Mouse (Mus musculus): ENCODE measurements at regions not wholly inside any gene's neighbourhood (a gene's known extent, or its start where the extent isn't known, plus 50 kb on each side); places are given as distances from the start of the nearest gene placed in this dataset.

DNA sequence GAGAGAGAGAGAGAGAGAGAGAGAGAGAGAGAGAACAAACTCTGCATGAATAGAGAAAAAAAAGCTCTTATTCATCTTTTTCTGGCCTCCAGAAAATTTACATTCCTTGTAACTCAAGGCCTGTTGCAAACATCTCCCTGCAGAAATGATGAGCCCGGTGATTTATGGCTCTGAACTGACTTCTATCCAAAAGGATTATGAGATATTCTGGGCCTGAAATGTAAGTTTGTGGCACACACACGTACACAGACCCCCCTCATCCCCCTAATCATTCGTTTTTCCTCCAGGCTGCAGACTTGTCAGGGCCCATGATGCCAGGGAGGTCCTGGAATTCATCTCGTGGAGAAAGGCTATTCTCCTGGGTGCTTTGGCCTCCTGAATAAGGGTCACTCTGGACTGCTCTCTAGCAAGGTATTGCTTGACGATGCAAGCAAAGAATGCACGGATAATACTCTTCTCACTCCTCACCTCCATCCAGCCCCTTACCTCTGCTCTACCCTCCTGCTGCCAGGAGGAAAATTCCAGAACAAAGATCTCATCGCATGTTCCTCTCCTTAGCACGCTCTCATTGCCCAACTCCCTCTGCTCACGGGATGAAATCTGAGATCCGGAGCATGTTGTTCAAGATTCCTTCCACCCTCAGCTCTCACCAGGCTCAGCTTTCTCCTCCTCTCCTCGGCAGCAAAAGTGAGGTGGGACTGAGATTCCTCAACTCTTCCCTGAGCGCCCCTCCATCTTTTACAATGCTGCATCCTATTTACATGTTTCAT is 362.0 kb upstream of the Klf4 start:
- 60% methylated on average over 12 of the region's 12 CpGs for WGBS
- no peak for DNase-seq (ENCODE audit: low read depth, low spot score)

DNA sequence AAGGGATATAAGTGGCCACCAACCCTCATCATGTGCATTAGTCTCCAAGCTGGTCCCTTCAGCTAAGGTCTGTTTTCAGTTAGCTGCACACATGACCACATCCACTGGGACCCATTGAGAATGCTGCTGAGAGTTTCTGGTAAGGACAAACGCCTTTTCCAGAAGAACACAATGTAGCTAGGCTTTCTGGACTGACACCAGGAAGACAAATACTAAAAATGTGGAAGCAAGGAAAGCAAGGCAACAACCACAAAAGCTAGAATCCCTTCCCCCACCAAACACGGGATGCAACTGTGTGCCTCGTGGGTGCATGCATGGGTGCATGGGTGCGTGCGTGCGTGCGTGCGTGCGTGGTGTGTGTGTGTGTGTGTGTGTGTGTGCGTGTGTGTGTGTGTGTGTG is 359.4 kb upstream of the Klf4 start:
- 94% methylated on average over 10 of the region's 10 CpGs for WGBS
- no peak for DNase-seq (ENCODE audit: low read depth, low spot score)

DNA sequence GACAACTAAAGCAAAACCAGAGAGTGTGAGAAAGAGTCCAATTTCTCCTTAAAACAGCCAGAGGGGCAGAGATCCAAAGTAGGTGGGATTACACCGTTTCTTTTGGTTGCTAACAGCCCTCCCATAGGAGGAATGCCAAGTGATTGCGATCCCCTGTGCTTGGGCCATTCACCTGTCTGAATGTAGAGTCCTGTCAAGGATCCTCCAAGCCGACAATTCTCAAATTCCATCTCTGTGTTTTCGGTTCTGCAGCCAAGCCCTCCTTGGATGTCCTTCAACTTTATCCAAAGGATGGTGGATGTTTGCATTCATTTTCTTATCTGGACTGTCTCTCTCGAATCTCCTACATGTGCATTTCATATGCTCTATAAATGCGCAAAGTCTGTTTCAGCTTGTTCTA is 355.3 kb upstream of the Klf4 start:
- WGBS, result 80% methylated on average over 6 of the region's 6 CpGs

DNA sequence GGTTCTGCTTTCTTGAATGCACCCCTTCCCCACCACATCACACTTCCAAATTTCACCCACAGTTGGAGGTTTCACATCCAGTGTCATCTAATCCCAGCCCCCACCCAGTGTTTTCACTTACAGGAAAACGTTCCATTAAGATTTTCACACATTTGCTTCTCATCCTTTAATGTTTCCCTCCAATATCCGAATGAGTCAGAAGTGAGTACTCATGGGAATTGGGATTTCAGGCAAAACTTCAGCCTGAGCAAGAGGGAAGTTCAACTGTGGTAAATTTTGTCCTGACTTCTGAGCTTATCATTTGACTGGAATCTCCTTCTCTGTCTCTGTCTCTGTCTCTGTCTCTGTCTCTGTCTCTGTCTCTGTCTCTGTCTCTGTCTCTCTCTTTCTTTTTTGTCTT is 350.3 kb upstream of the Klf4 start:
- 50% methylated on average over 2 of the region's 2 CpGs for WGBS
- no peak for DNase-seq (ENCODE audit: low read depth, low spot score)

More for the DNA sequence above, 355.3 kb upstream of the Klf4 start:
- DNase-seq (ENCODE audit: low read depth, low spot score), result no peak

DNA sequence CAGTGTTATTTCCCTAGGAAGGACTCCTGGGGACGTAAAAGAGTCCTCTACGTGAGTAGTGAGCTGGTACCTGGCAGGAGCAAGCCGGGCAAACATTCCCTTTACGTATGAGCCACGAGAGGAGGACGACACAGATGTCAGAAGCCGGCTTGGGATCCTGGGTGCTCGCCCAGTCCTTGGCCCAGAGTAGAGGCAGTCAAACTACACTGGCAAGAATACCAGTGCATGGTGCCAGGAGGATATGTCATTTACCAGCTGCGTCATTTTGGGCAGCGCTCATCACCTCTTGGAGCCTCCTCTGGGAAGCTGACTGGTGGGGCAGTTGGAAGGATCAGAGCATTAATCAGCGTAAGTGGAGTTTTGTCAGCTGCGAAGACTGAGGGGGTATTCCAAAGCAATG is 343.0 kb upstream of the Klf4 start:
- 77% methylated on average over 12 of the region's 12 CpGs for WGBS
- no peak for DNase-seq (ENCODE audit: low read depth, low spot score)

DNA sequence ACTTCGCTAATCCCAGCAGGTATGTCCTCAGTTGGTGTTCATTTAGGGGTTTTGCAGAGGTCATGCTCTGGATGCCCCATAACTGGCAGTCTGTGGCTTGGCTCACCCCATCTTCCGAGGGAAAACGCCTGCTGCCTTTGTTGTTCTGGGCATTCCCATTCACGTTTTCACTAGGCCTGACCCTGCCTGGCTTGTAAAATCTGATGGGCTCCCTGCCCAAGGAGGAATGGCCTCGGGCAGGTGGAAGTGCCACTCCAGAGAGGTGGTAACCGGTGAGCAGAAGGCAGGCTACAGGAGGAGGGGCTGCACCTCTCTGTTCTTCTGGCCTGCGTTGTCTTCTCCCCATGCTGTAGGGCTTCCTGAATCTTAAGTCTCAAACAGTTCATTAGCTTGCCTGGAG is 342.6 kb upstream of the Klf4 start:
- peak; percentile 38 for DNase-seq (ENCODE audit: low read depth, low spot score)
- 55% methylated on average over 7 of the region's 7 CpGs for WGBS

DNA sequence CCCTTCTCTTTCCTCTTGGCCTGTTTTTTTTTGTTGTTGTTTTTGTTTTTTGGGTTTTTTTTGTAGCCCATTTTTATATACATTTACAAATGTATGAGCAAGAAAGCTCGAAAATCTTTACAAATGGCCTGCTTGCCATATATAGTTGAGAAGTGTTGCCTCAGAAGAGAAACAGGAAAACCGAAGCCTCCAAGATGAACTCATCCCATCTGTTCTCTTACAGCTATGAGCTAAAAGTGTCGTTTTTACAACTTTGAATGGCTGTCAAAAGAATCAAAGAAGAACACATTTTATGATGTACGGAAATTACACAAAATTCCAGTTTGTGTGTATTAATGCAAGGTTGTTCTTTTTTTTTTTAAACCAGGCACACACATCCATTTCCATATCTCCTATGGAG is 342.0 kb upstream of the Klf4 start:
- WGBS, result 74% methylated on average over 4 of the region's 4 CpGs
- no peak for DNase-seq (ENCODE audit: low read depth, low spot score)

DNA sequence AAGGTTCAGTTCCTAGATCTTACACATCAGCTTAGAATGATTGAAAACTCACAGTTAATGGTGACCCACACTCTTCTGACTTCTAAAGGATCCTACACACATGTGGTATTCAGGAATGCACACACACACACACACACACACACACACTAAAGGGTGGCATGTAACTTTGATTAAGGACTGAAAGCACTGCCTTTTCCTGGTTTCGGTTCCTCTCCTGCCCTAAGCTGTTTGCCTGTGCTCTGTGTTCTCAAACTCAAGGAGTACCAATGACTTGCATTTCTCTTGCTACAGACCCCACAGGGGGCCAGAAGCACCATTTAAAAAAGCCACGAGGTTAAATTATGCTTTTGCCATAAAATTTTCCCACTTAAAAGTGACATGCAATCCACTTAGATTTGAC is 327.8 kb upstream of the Klf4 start:
- no peak for DNase-seq (ENCODE audit: low read depth, low spot score)
- WGBS, result 48% methylated on average over 2 of the region's 2 CpGs

DNA sequence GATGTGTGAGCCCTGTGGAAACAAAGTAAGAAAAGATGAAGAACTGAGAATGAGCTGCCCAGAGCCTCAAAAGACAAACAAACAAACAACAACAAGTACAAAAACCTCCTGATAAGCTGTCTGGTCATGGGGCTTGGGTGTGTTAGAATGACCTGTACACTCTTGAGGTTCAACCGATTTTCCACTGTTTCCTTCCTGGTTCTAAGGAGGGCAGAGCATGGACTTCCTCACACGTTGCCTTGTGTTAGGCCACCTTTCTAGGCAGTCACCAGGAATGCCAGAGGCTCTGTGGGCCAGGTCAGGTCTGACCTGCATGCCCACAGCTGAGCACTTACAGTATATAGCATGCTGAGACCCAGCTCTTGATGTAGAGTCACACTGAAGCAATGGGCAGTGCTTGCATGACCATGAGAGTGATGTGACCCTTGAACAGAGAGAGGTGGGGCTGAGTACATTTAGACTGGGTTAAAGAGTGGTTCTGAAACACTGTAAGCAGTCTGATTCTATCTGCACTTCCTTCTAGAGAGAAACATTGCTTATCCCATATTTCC is 327.0 kb upstream of the Klf4 start:
- peak; percentile 29 for DNase-seq (ENCODE audit: low read depth, low spot score)

DNA sequence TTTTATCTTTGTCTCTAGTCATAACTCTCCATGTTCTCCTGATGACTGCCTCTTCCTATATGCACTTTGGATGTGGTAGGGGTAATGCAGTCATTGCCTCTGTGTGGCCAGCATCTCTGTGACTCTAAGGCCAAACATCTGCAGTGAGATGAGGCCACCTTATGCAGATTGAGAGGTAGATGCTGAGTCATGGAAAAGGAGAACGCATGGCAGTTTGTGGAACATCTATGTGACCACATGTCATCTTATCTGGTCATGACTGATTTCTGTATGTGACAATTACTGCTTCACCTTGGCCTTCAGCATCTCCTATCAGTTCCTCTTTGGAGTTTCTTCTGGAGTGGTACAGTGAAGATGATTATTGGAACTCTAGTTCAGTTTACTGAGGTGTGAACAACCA is 319.2 kb upstream of the Klf4 start:
- DNase-seq (ENCODE audit: low read depth, low spot score), result no peak
- WGBS, result 90% methylated on average over 1 of the region's 1 CpGs

More for the DNA sequence above, 327.0 kb upstream of the Klf4 start:
- WGBS, result 40% methylated on average over 2 of the region's 2 CpGs

DNA sequence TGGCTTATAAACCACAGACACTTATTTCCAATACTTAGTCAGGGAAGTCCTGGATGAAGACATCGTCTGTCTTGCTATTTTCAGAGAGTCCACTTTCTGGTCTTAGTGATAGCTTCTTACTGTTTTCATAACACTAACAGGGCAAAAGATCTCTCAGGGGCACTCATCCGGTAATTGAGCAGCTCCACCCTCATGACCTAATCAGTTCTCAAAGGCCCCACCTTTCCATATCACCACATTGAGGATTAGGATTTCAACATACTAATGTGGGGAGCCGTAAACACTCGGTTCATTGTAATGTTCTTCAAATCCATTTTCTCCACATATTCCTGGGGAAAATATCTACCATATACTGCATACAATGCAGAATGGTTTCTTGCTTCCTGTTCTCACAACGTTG is 318.8 kb upstream of the Klf4 start:
- no peak for DNase-seq (ENCODE audit: low read depth, low spot score)
- 62% methylated on average over 5 of the region's 5 CpGs for WGBS

DNA sequence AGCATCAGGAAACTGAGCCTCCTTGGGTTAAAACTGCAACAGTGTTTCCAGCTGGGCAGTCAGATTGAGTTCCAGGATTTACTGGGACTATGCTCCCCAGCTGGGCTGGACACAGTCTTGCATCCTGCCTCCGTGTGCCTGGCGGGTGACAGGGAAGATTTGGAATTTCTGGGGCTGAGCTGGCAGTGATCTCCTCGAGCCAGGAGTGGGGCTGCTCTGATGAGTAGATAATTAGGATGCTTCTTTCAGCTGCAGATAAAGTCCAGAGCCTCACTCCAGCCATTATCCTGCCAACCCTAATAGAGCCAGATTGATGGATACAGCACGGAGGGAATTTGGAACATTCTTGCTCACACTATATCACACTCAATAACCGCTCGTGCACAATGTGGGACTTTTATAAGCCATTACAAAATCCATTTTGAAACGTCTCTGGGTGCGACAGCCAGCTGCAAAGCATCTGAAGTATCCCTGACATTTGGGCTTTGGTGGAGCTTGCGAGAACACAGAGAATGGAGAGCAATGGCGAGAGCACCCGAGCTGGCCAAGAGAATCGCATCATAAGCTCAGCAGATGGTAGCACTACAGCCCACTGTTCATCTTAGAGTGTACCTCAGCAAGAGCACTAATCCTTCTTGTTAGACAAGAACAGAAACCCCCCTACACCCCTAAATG is 311.6 kb upstream of the Klf4 start:
- DNase-seq (ENCODE audit: low read depth, low spot score), result no peak
- 69% methylated on average over 12 of the region's 12 CpGs for WGBS

DNA sequence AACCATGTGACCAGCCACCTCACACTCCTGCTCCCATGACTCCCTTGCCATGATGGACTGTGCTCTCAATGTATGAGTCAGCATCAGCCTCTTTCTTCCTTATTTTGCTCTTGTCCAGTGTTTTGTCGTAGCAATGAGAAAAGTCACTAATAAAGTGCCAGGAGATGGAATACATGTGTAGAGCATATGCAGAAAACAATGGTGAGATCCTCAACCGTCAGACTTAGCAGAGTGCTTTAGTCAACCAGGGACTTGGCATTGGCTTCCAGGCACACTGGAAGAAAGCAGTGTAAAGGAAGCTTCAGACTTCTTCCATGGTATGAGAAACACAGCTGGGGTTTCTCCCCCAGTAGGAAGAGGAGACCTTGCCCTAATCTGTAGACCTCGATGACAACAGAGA is 306.3 kb upstream of the Klf4 start:
- no peak for DNase-seq (ENCODE audit: low read depth, low spot score)
- WGBS, result 81% methylated on average over 3 of the region's 3 CpGs

DNA sequence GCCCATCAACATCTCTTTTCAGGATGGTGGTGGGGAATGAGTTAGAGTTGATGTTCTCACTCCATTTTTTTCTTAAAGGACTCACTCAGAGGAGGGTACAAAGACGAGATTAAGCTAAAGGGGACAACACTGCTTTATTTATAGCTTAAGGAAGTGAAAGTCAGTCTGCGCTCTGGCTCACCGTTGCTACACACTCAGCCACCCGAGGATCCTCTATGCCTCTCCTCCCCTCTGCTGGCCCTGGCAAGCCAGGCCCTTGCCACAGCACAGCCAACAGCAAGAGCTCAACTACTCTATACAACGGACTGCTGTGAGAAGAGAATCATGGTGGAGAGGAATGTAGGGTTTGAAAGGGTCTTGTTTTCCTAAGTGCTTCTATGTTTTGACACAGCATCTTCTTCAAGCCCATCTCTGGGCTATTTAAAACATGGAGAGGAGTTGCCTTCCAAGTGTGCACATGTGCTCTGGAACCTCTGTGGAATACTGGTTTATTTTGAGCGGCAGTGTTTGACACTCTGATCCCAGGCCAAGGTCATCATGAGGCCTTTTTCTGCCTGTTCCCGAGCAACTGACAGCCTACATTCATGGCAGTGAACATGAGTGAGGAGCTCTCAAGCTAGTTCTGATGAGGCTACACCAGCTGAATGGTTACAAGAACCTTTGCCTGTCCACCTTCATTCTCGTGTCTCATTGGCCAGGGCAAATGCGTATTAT is 291.9 kb upstream of the Klf4 start:
- no peak for DNase-seq (ENCODE audit: low read depth, low spot score)
- WGBS, result 78% methylated on average over 9 of the region's 9 CpGs

DNA sequence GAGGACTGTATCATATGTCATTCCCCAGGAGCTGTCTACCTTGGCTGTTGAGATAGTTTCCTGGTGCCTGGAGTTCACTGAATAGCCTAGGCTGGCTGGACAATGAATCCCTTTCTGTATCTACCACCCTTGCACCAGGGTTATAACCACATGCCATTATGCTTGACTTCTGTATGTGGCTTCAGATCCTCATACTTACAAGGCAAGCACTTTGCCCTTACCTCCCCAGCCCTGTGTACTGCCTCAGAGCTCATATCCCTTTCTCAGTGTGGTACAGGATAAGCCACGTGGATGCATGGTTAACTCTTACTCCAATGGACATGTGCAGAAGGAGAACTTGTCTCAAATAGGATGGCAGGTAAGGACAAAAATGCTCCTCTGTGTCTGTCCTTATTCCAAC is 291.3 kb upstream of the Klf4 start:
- DNase-seq (ENCODE audit: low read depth, low spot score), result no peak
- WGBS, result 69% methylated on average over 1 of the region's 1 CpGs

DNA sequence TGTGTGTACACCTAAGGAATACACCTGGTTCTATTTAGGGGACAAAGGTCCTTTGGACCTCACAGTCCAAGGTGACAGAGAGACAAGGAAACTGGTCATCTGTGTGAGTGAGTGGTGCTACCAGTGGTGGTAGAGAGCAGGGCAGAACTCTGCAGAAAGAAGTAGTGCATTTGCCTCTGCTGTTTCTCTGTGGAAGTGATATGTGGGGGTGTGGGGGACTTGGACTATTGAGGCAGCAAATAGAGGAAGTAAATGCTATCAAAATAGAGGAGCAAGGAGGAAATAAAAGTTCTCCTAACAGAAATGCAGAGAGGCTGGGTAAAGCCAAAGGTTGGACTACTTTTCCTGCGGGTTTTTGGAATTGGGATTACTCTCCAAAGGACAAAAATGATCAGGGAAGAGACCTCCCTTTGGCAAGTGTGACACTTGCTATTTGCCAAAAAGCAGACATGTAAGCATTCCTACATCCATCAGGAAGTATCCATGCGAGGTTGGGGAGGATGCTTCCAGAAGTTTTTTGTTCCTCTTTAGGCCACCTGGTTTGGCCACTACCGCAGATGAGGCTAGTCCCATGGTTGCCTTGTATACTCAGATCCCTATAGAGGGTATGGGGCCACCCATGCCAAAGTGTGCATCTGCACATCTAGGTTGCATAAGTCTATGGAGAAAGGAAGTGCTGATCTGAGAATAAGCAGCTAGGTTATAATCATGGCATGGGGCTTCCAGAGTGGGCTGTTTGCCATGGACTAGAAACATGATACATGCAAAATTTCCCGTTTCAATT is 285.0 kb upstream of the Klf4 start:
- DNase-seq (ENCODE audit: low read depth, low spot score), result no peak

DNA sequence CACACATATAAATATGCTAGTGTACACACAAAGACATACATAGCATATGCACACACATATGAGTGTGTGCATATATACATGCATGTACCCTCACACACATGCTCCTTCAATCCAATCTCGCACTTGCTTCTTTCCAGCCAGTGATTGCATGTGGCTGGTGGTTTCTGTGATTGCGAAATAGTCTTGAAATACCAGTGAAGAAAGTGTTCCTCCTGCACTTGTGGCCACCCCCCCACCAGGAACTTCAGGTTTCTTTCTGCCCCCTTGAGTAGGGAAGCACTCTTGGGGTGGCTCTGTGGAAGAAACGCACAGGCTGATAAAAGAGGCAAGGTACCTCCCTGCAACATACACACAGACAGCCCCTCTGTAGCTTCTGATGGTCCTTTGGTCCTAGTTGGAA is 283.6 kb upstream of the Klf4 start:
- DNase-seq (ENCODE audit: low read depth, low spot score), result no peak
- 80% methylated on average over 3 of the region's 3 CpGs for WGBS

More for the DNA sequence above, 285.0 kb upstream of the Klf4 start:
- WGBS, result 79% methylated on average over 4 of the region's 4 CpGs

DNA sequence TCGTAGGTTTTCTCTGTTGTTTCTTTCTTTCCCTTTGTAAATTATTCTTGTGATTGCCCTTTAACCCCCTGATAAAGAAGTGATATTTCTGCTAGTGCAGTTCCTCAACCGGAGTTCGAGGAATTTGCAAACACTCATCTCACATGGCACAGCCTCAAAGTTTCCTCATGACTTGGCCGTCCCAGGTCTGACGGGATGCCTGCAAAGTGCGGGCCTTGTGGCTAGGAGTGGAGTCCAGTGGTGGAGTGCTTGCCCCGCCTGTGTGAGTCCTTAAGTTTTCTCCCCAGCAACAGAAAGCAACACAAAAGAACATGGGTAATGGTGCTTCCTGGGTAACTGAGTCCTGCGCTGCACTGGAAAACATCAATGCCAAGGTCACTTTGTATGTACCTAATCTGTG is 280.6 kb upstream of the Klf4 start:
- DNase-seq (ENCODE audit: low read depth, low spot score), result no peak
- 71% methylated on average over 8 of the region's 8 CpGs for WGBS

DNA sequence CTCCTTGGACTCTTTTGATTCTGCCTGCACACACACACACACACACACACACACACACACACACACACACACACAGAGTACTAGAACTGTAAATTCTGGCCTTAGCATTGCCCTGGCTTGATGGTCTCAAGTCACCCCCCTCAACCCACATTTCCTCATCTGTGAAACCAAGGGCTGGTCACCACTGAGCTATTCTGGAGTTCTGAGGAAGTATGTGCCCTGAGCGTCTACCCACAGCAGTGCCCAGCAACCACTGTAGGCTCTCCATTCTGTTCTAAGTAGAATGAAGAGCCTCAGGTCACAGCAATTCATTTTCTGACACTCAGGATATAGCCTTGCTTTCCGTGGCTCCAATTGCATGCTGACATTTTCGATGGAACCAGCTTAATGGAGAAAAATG is 279.4 kb upstream of the Klf4 start:
- WGBS, result 85% methylated on average over 3 of the region's 3 CpGs
- no peak for DNase-seq (ENCODE audit: low read depth, low spot score)

DNA sequence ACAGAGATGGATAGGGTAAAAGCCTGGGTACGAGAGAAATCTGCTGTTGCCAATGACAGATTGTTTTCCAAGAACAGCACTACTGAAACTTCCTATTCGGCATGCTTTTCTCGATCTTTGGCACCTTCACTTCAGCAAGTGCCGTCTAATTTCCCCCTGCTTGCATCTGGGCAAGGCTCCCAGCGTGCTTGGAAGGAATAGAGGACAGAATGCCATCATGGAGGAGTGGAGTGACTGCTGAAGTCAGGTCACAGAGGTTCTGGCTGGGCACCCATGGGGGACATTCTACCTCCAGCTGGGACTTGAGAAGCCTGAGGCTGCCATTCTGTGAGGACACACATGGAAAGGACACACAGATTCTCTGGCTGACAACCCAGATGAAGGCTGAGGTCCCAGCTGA is 276.2 kb upstream of the Klf4 start:
- WGBS, result 82% methylated on average over 5 of the region's 5 CpGs
- no peak for DNase-seq (ENCODE audit: low read depth, low spot score)
